Mouse (Mus musculus) cerebellum, adult 11 months (tissue): ENCODE measurements at regions not wholly inside any gene's neighbourhood (a gene's known extent, or its start where the extent isn't known, plus 50 kb on each side); places are given as distances from the start of the nearest gene placed in this dataset.

ENCODE experiments used
- DNase-seq: peaks from one replicate; pipeline ENCODE4 v3.0.0; 2022

- DNase-seq: no peak
Measured at GRCm38 (mm10) chrX:35791273-35791672, 97.4 kb upstream of the Dock11 start.

- peak; percentile 7 for DNase-seq
Measured at GRCm38 (mm10) chrX:35813206-35813605, 75.4 kb upstream of the Dock11 start.

GRCm38 (mm10) chrX:35834411-35834810 lies 54.2 kb upstream of the Dock11 start:
- DNase-seq: peak; percentile 8

GRCm38 (mm10) chrX:35838064-35838463 lies 50.6 kb upstream of the Dock11 start:
- DNase-seq: no peak
